Mouse (Mus musculus) heart, postnatal 0 days (tissue): Measurements from ENCODE around the gene March1. TPM values are rescaled to one million over a fixed set of nuclear protein-coding genes. Genes with fewer than 3 reads are reported as not detected.

Experiments used
- ATAC-seq: fragments of 200-750 bp; cut with Nextera tagmentation; 2 replicates; pipeline ENCODE4 v1.8.0; 2017; ENCODE audit warnings: low read depth, moderate number of reproducible peaks, moderate library complexity; ENCODE audit not compliant: insufficient read depth
- DNase-seq: peaks from one replicate; pipeline ENCODE4 v3.0.0-alpha.2; 2016; ENCODE audit warnings: low spot score
- H3K27ac ChIP-seq: fragments of 300-500 bp; sonication (generic); 2 replicates; pipeline ENCODE4 v1.5.1; 2014; ENCODE audit warnings: low read depth, mild to moderate bottlenecking
- H3K27me3 ChIP-seq: fragments of 300-500 bp; sonication (generic); 2 replicates; pipeline ENCODE4 v1.6.1; 2014; ENCODE audit warnings: low read length, mixed read lengths; ENCODE audit not compliant: control insufficient read depth, insufficient read depth
- H3K36me3 ChIP-seq: fragments of 300-500 bp; sonication (generic); replicated peaks from 2 replicates; pipeline ENCODE4 v1.6.1; 2014; ENCODE audit warnings: low read length, mixed read lengths; ENCODE audit not compliant: control insufficient read depth, insufficient read depth
- H3K4me1 ChIP-seq: fragments of 300-500 bp; sonication (generic); 2 replicates; pipeline ENCODE4 v1.6.1; 2014; ENCODE audit warnings: antibody characterized with exemption; ENCODE audit not compliant: control insufficient read depth, insufficient read depth
- H3K4me2 ChIP-seq: fragments of 300-500 bp; sonication (generic); 2 replicates; pipeline ENCODE4 v1.6.1; 2014; ENCODE audit warnings: low read depth, mild to moderate bottlenecking, low read length, moderate library complexity
- H3K4me3 ChIP-seq: fragments of 300-500 bp; sonication (generic); 2 replicates; pipeline ENCODE4 v1.5.1; 2014; ENCODE audit warnings: low read depth, low read length
- H3K9ac ChIP-seq: fragments of 300-500 bp; sonication (generic); replicated peaks from 2 replicates; pipeline ENCODE4 v1.6.1; 2014; ENCODE audit warnings: low read depth, low read length, mixed read lengths
- H3K9me3 ChIP-seq: fragments of 300-500 bp; sonication (generic); replicated peaks from 2 replicates; pipeline ENCODE4 v1.6.1; 2016; ENCODE audit warnings: low read length; ENCODE audit not compliant: control insufficient read depth
- CTCF ChIP-seq: IDR thresholded peaks from 2 replicates; pipeline ENCODE4 v1.5.1; 2016; ENCODE audit warnings: antibody characterized with exemption, control low read depth, low read depth
- EP300 ChIP-seq: IDR thresholded peaks from 2 replicates; pipeline ENCODE4 v1.6.1; 2016; ENCODE audit warnings: antibody characterized with exemption, low read depth
- WGBS: fragments of 180-500 bp; shearing (Covaris S2); extraction: QIAGEN DNeasy Blood & Tissue Kit; methylation state at CpG from one replicate; pipeline ENCODE4 v1.1.7; 2014; 5-methylcytosine and 5-hydroxymethylcytosine counted together
- polyA plus RNA-seq: library from polyadenylated mRNA; unstranded; fragments of >200 nt; fragmentation: Nextera tagmentation; extraction: Ambion mirVana; gene quantifications from 2 replicates; pipeline ENCODE4 v1.2.1, GENCODE M21; 2015
- total RNA-seq: library from RNA; depleted of rRNA; stranded (reverse); fragments of >200 nt; gene quantifications from 2 replicates; pipeline ENCODE4 v1.2.3, GENCODE M21; 2014; ENCODE audit warnings: low replicate concordance

Gene March1
- total and polyA plus RNA-seq, 2 experiments from 2014 or later, result 0.04 to 0.31 TPM

- Histone ChIP-seq H3K4me2 (no peak overlapping the region), H3K36me3 (no peaks in the 10 kb centered on the region), H3K27me3 (no peaks in the 10 kb centered on the region), H3K9ac (no peak overlapping the region), H3K9me3 (no peaks in the 10 kb centered on the region), H3K4me3 (no peak overlapping the region), H3K27ac (no peak overlapping the region), H3K4me1 (no peaks in the 10 kb centered on the region)
- TF ChIP-seq CTCF (no peak), EP300 (no peak)
- ATAC-seq (no peak), DNase-seq (no peak)
- WGBS, result 78% methylated on average over 1 of the region's 1 CpGs
Observed at GRCm38 (mm10) chr8:66342928-66343327, 725.2 kb downstream of the March1 start.

DNA sequence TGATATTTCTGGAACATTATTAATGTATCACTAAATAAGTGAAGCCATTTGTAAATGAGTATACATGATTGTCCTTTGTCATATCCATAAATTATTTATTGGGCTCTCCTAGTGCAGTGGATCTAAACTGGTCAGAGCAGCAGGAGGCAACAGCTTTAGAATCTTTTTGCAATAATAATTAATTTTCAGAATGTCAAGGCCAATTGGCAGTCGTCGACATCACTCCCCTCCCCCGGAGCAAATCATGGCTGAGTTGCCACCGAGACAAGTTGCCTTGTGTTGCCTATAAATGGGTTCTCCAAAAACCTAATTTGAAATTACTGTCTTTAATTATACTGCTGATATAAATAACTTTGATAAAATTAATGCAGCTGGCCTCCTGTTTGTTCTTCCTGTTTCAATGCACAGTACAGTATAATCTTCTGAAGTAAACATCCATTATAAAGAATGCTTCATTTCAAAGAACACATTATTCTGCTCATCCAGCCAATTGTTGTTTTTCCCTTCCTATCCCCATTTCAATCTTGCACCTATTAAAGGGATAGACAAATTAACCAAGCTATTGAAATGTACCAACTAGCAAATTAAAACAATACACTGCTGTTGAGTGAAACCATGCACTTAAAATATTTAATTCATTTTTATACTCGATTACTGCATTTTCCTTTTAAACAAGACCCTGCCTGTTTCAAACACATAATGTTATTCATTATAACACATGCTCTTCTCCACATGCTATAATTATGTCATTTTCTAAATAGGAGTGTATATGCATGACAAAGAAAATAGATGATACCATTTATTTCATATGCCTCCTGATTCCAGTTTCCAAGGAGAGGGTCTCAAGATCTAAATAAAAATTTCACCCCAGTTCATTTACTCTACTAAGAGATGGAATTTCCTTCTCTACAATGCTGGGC, 745.4 kb downstream of the March1 start:
- Histone ChIP-seq H3K9ac (no peak overlapping the region), H3K4me1 (no peaks in the 10 kb centered on the region), H3K4me3 (no peak overlapping the region), H3K27me3 (no peaks in the 10 kb centered on the region), H3K4me2 (no peak overlapping the region), H3K9me3 (no peaks in the 10 kb centered on the region), H3K27ac (no peak overlapping the region), H3K36me3 (no peaks in the 10 kb centered on the region)
- DNase-seq, result no peak
- no peak for ATAC-seq
- 71% methylated on average over 5 of the region's 5 CpGs for WGBS
- TF ChIP-seq EP300 (no peak), CTCF (no peak)

GRCm38 (mm10) chr8:66383694-66384373, 766.1 kb downstream of the March1 start:
- Histone ChIP-seq H3K9ac (no peak overlapping the region), H3K36me3 (no peaks in the 10 kb centered on the region), H3K4me1 (no peaks in the 10 kb centered on the region), H3K27me3 (no peaks in the 10 kb centered on the region), H3K9me3 (no peaks in the 10 kb centered on the region), H3K4me3 (no peak overlapping the region), H3K4me2 (no peak overlapping the region), H3K27ac (no peak overlapping the region)
- ATAC-seq (no peak), DNase-seq (no peak)
- 70% methylated on average over 4 of the region's 4 CpGs for WGBS
- TF ChIP-seq EP300, result no peak
- TF ChIP-seq CTCF, result no peak

DNA sequence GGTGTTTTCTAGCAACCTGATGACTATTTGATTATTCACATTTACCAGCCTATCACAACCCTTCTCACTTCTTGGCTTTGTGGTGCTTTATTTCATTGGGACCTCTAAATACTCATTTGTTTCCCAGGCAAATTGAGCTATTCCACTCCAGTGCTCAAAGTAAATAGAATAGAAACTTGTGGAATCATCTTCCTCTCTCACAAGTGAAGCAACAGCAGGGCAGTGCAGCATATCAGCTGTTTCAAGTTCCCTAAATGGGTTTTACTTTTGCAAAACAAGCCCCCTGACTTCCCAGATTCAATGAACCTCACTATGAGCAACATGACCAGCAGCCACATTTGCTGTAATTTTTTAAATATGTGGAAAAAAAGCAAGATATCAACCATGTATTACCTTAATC, 768.3 kb downstream of the March1 start:
- no peaks in the 10 kb centered on the region for H3K36me3 ChIP-seq
- no peak overlapping the region for H3K4me3 ChIP-seq
- no peak for DNase-seq
- no peak overlapping the region for H3K9ac ChIP-seq
- H3K27ac ChIP-seq, result no peak overlapping the region
- no peak overlapping the region for H3K4me2 ChIP-seq
- TF ChIP-seq EP300 (no peak), CTCF (no peak)
- no peaks in the 10 kb centered on the region for H3K9me3 ChIP-seq
- no peaks in the 10 kb centered on the region for H3K27me3 ChIP-seq
- no peak for ATAC-seq
- no peaks in the 10 kb centered on the region for H3K4me1 ChIP-seq

DNA sequence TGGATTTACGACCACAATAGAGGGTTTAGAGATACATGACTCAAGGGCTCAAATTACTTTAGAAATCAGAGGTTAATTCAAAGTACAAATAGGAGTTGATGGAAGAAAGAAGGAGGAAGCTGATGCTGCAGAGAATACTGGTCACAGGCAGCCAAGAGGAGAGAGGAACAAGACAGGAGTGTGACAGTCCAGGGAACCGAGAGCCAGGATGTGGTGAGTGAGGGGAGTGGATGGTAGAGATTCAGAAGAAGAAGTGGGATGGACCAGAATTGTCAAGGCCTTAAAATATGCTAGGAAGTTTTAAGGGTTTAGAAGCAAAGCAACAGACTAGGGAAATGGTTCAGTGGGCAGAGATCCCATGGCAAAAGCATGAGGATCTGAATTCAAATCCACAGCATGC, 771.0 kb downstream of the March1 start:
- TF ChIP-seq EP300, result no peak
- TF ChIP-seq CTCF, result no peak
- H3K4me2 ChIP-seq, result no peak overlapping the region
- no peaks in the 10 kb centered on the region for H3K36me3 ChIP-seq
- H3K9me3 ChIP-seq, result no peaks in the 10 kb centered on the region
- H3K9ac ChIP-seq, result no peak overlapping the region
- WGBS, result 61% methylated on average over 2 of the region's 2 CpGs
- DNase-seq, result no peak
- H3K4me1 ChIP-seq, result no peaks in the 10 kb centered on the region
- H3K4me3 ChIP-seq, result no peak overlapping the region
- ATAC-seq, result no peak
- H3K27me3 ChIP-seq, result no peaks in the 10 kb centered on the region
- H3K27ac ChIP-seq, result no peak overlapping the region
